Mouse (Mus musculus): ENCODE measurements around the gene Il18. TPM values are rescaled to one million over a fixed set of nuclear protein-coding genes. Genes with fewer than 3 reads are reported as not detected.

Il18 gene
- polyA plus RNA-seq (2014; fragmentation: Nextera tagmentation; extraction: Ambion mirVana): 0.88 and 1.2 TPM in 2 replicates

- H3K4me1 ChIP-seq (ENCODE audit: control insufficient read depth, insufficient read depth, low read length): no peaks in the 10 kb centered on the region
- no peaks in the 10 kb centered on the region for H3K27me3 ChIP-seq (ENCODE audit: control insufficient read depth, insufficient read depth, low read length)
- H3K27ac ChIP-seq (ENCODE audit: low read depth, low read length): no peak within 1 kb of the TSS
- no peak within 1 kb of the TSS; the same call in 1 of the 2 replicates for H3K4me2 ChIP-seq (replicated peaks; ENCODE audit: low read depth, low read length)
- 30% methylated on average over 12 of the region's 12 CpGs for WGBS
- no peak within 1 kb of the TSS; the same call in 1 of the 2 replicates for H3K9ac ChIP-seq (ENCODE audit: low read depth, low read length)
- no peak for ATAC-seq (ENCODE audit: low FRiP score, low TSS enrichment)
- no peaks in the 10 kb centered on the region for H3K9me3 ChIP-seq (ENCODE audit: control insufficient read depth, low read length)
- H3K4me3 ChIP-seq (ENCODE audit: low read length): no peak within 1 kb of the TSS
- H3K36me3 ChIP-seq (ENCODE audit: control insufficient read depth, insufficient read depth, low read length): no peaks in the 10 kb centered on the region
These were observed at the start of gene Il18 for GRCm38 (mm10) chr9:50554241-50555093. Gene Il18 (plus strand): TSS chr9:50554827.

- WGBS: 52% methylated on average over 6 of the region's 6 CpGs
- H3K36me3 ChIP-seq (ENCODE audit: control insufficient read depth, insufficient read depth, low read length): no peaks in the 10 kb centered on the region
- no peak overlapping the region for H3K27ac ChIP-seq (ENCODE audit: low read depth, low read length)
- H3K4me1 ChIP-seq (ENCODE audit: control insufficient read depth, insufficient read depth, low read length): peaks cover 3% of the 10 kb centered on the region; the same call in 1 of the 2 replicates
- no peak overlapping the region for H3K4me3 ChIP-seq (ENCODE audit: low read length)
- ATAC-seq (ENCODE audit: low FRiP score, low TSS enrichment): no peak
- no peak overlapping the region for H3K9ac ChIP-seq (ENCODE audit: low read depth, low read length)
- H3K9me3 ChIP-seq (ENCODE audit: control insufficient read depth, low read length): no peaks in the 10 kb centered on the region
- H3K4me2 ChIP-seq (replicated peaks; ENCODE audit: low read depth, low read length): no peak overlapping the region
- H3K27me3 ChIP-seq (ENCODE audit: control insufficient read depth, insufficient read depth, low read length): no peaks in the 10 kb centered on the region
These were observed 49.2 kb upstream of the Il18 start for GRCm38 (mm10) chr9:50505405-50505804.

- no peaks in the 10 kb centered on the region for H3K9me3 ChIP-seq (ENCODE audit: control insufficient read depth, low read length)
- no peak overlapping the region for H3K27ac ChIP-seq (ENCODE audit: low read depth, low read length)
- peaks cover 3% of the 10 kb centered on the region; the same call in 1 of the 2 replicates for H3K4me1 ChIP-seq (ENCODE audit: control insufficient read depth, insufficient read depth, low read length)
- H3K27me3 ChIP-seq (ENCODE audit: control insufficient read depth, insufficient read depth, low read length): no peaks in the 10 kb centered on the region
- no peak for ATAC-seq (ENCODE audit: low FRiP score, low TSS enrichment)
- H3K9ac ChIP-seq (ENCODE audit: low read depth, low read length): no peak overlapping the region
- no peaks in the 10 kb centered on the region for H3K36me3 ChIP-seq (ENCODE audit: control insufficient read depth, insufficient read depth, low read length)
- H3K4me2 ChIP-seq (replicated peaks; ENCODE audit: low read depth, low read length): no peak overlapping the region
- 74% methylated on average over 7 of the region's 7 CpGs for WGBS
- H3K4me3 ChIP-seq (ENCODE audit: low read length): no peak overlapping the region
These were observed 47.1 kb upstream of the Il18 start for GRCm38 (mm10) chr9:50507570-50507969.

GRCm38 (mm10) chr9:50515462-50515861 is 39.2 kb upstream of the Il18 start:
- Histone ChIP-seq H3K9ac (ENCODE audit: low read depth, low read length) (no peak overlapping the region), H3K27me3 (ENCODE audit: control insufficient read depth, insufficient read depth, low read length) (no peaks in the 10 kb centered on the region), H3K27ac (ENCODE audit: low read depth, low read length) (no peak overlapping the region), H3K4me2 (replicated peaks; ENCODE audit: low read depth, low read length) (no peak overlapping the region), H3K4me3 (ENCODE audit: low read length) (no peak overlapping the region), H3K36me3 (ENCODE audit: control insufficient read depth, insufficient read depth, low read length) (no peaks in the 10 kb centered on the region), H3K9me3 (ENCODE audit: control insufficient read depth, low read length) (no peaks in the 10 kb centered on the region), H3K4me1 (ENCODE audit: control insufficient read depth, insufficient read depth, low read length) (no peaks in the 10 kb centered on the region)
- ATAC-seq (ENCODE audit: low FRiP score, low TSS enrichment): no peak
- WGBS: 76% methylated on average over 5 of the region's 5 CpGs

GRCm38 (mm10) chr9:50518781-50519180 is 35.8 kb upstream of the Il18 start:
- no peak overlapping the region for H3K4me3 ChIP-seq (ENCODE audit: low read length)
- H3K27ac ChIP-seq (ENCODE audit: low read depth, low read length): no peak overlapping the region
- no peaks in the 10 kb centered on the region for H3K4me1 ChIP-seq (ENCODE audit: control insufficient read depth, insufficient read depth, low read length)
- no peak overlapping the region for H3K9ac ChIP-seq (ENCODE audit: low read depth, low read length)
- ATAC-seq (ENCODE audit: low FRiP score, low TSS enrichment): no peak
- no peaks in the 10 kb centered on the region for H3K9me3 ChIP-seq (ENCODE audit: control insufficient read depth, low read length)
- H3K27me3 ChIP-seq (ENCODE audit: control insufficient read depth, insufficient read depth, low read length): no peaks in the 10 kb centered on the region
- 14% methylated on average over 2 of the region's 2 CpGs for WGBS
- no peak overlapping the region for H3K4me2 ChIP-seq (replicated peaks; ENCODE audit: low read depth, low read length)
- no peaks in the 10 kb centered on the region; the same call in 1 of the 2 replicates for H3K36me3 ChIP-seq (ENCODE audit: control insufficient read depth, insufficient read depth, low read length)

- Histone ChIP-seq H3K4me2 (replicated peaks; ENCODE audit: low read depth, low read length) (no peak overlapping the region), H3K9me3 (ENCODE audit: control insufficient read depth, low read length) (no peaks in the 10 kb centered on the region), H3K9ac (ENCODE audit: low read depth, low read length) (no peak overlapping the region), H3K4me3 (ENCODE audit: low read length) (no peak overlapping the region), H3K27ac (ENCODE audit: low read depth, low read length) (no peak overlapping the region), H3K27me3 (ENCODE audit: control insufficient read depth, insufficient read depth, low read length) (no peaks in the 10 kb centered on the region), H3K4me1 (ENCODE audit: control insufficient read depth, insufficient read depth, low read length) (no peaks in the 10 kb centered on the region), H3K36me3 (ENCODE audit: control insufficient read depth, insufficient read depth, low read length) (no peaks in the 10 kb centered on the region; the same call in 1 of the 2 replicates)
- 91% methylated on average over 6 of the region's 6 CpGs for WGBS
- no peak for ATAC-seq (ENCODE audit: low FRiP score, low TSS enrichment)
These were observed 33.9 kb upstream of the Il18 start for GRCm38 (mm10) chr9:50520748-50521147.

GRCm38 (mm10) chr9:50521562-50521961 is 33.1 kb upstream of the Il18 start:
- no peaks in the 10 kb centered on the region; the same call in 1 of the 2 replicates for H3K36me3 ChIP-seq (ENCODE audit: control insufficient read depth, insufficient read depth, low read length)
- H3K27ac ChIP-seq (ENCODE audit: low read depth, low read length): no peak overlapping the region
- no peaks in the 10 kb centered on the region for H3K27me3 ChIP-seq (ENCODE audit: control insufficient read depth, insufficient read depth, low read length)
- no peak overlapping the region for H3K4me3 ChIP-seq (ENCODE audit: low read length)
- ATAC-seq (ENCODE audit: low FRiP score, low TSS enrichment): no peak
- H3K9me3 ChIP-seq (ENCODE audit: control insufficient read depth, low read length): no peaks in the 10 kb centered on the region
- no peak overlapping the region for H3K4me2 ChIP-seq (replicated peaks; ENCODE audit: low read depth, low read length)
- no peaks in the 10 kb centered on the region for H3K4me1 ChIP-seq (ENCODE audit: control insufficient read depth, insufficient read depth, low read length)
- WGBS: 61% methylated on average over 2 of the region's 2 CpGs
- H3K9ac ChIP-seq (ENCODE audit: low read depth, low read length): no peak overlapping the region

GRCm38 (mm10) chr9:50522574-50522973 is 32.1 kb upstream of the Il18 start:
- Histone ChIP-seq H3K4me2 (replicated peaks; ENCODE audit: low read depth, low read length) (no peak overlapping the region), H3K9me3 (ENCODE audit: control insufficient read depth, low read length) (no peaks in the 10 kb centered on the region), H3K9ac (ENCODE audit: low read depth, low read length) (no peak overlapping the region), H3K27me3 (ENCODE audit: control insufficient read depth, insufficient read depth, low read length) (no peaks in the 10 kb centered on the region), H3K36me3 (ENCODE audit: control insufficient read depth, insufficient read depth, low read length) (no peaks in the 10 kb centered on the region; the same call in 1 of the 2 replicates), H3K27ac (ENCODE audit: low read depth, low read length) (no peak overlapping the region), H3K4me3 (ENCODE audit: low read length) (no peak overlapping the region), H3K4me1 (ENCODE audit: control insufficient read depth, insufficient read depth, low read length) (no peaks in the 10 kb centered on the region; the same call in 1 of the 2 replicates)
- 76% methylated on average over 5 of the region's 5 CpGs for WGBS
- no peak for ATAC-seq (ENCODE audit: low FRiP score, low TSS enrichment)

- Histone ChIP-seq H3K9ac (ENCODE audit: low read depth, low read length) (no peak overlapping the region), H3K4me3 (ENCODE audit: low read length) (no peak overlapping the region), H3K27ac (ENCODE audit: low read depth, low read length) (no peak overlapping the region), H3K36me3 (ENCODE audit: control insufficient read depth, insufficient read depth, low read length) (no peaks in the 10 kb centered on the region; the same call in 1 of the 2 replicates), H3K27me3 (ENCODE audit: control insufficient read depth, insufficient read depth, low read length) (no peaks in the 10 kb centered on the region), H3K4me1 (ENCODE audit: control insufficient read depth, insufficient read depth, low read length) (no peaks in the 10 kb centered on the region; the same call in 1 of the 2 replicates), H3K9me3 (ENCODE audit: control insufficient read depth, low read length) (no peaks in the 10 kb centered on the region), H3K4me2 (replicated peaks; ENCODE audit: low read depth, low read length) (no peak overlapping the region)
- 81% methylated on average over 5 of the region's 5 CpGs for WGBS
- no peak for ATAC-seq (ENCODE audit: low FRiP score, low TSS enrichment)
These were observed 29.7 kb upstream of the Il18 start for GRCm38 (mm10) chr9:50524936-50525335.
